Mouse (Mus musculus) small intestine, adult 2 months (tissue): ENCODE results near the gene Ccdc151. TPM values are rescaled to one million over a fixed set of nuclear protein-coding genes. Genes with fewer than 3 reads are reported as not detected.
A peak's percentile ranks its signal among the peaks of the same experiment; 100 is the strongest.

Experiments used
- H3K27ac ChIP-seq: fragments of 200-500 bp; 2 replicates; pipeline ENCODE4 v1.5.1; 2012; ENCODE audit warnings: low read depth, low read length, control low read depth, inconsistent platforms; ENCODE audit not compliant: insufficient read depth
- H3K27me3 ChIP-seq: fragments of 200-500 bp; 2 replicates; pipeline ENCODE4 v1.6.1; 2012; ENCODE audit warnings: mild to moderate bottlenecking, moderate library complexity, low read length, inconsistent platforms; ENCODE audit not compliant: control insufficient read depth, insufficient read depth
- H3K36me3 ChIP-seq: fragments of 200-500 bp; 2 replicates; pipeline ENCODE4 v1.6.1; 2012; ENCODE audit warnings: mild to moderate bottlenecking, low read length, control low read depth, inconsistent platforms; ENCODE audit not compliant: control insufficient read depth, insufficient read depth
- H3K4me1 ChIP-seq: fragments of 200-500 bp; 2 replicates; pipeline ENCODE4 v1.6.1; 2012; ENCODE audit warnings: low read length, inconsistent platforms, mixed read lengths; ENCODE audit not compliant: control insufficient read depth, insufficient read depth, insufficient read length
- H3K4me3 ChIP-seq: fragments of 200-500 bp; 2 replicates; pipeline ENCODE4 v1.5.1; 2012; ENCODE audit warnings: low read depth, mild to moderate bottlenecking, control low read depth, inconsistent platforms, low read length, moderate library complexity
- CTCF ChIP-seq: fragments of 200-500 bp; IDR thresholded peaks from 2 replicates; pipeline ENCODE4 v1.5.1; 2012; ENCODE audit warnings: low read depth, mild to moderate bottlenecking, control low read depth, inconsistent platforms, low read length, moderate library complexity, mixed read lengths; ENCODE audit not compliant: insufficient replicate concordance, insufficient read length; ENCODE audit errors: extremely low read depth
- POLR2A ChIP-seq: fragments of 200-500 bp; IDR thresholded peaks from 2 replicates; pipeline ENCODE4 v1.6.1; 2012; ENCODE audit warnings: low read depth, mild to moderate bottlenecking, control low read depth, inconsistent platforms, low read length, moderate library complexity
- WGBS: fragments of 180-500 bp; shearing (Covaris S2); methylation state at CpG from one replicate; pipeline ENCODE4 v1.1.7; 2018; 5-methylcytosine and 5-hydroxymethylcytosine counted together
- polyA plus RNA-seq: library from polyadenylated mRNA; depleted of rRNA; stranded (reverse); fragments of >200 nt; gene quantifications from 2 replicates; pipeline ENCODE4 v1.2.3, GENCODE M21; 2012

Ccdc151 gene
- polyA plus RNA-seq, 1 experiment: not detected

- no peaks in the 10 kb centered on the region for H3K36me3 ChIP-seq
- no peak overlapping the region for H3K27ac ChIP-seq
- no peaks in the 10 kb centered on the region for H3K4me1 ChIP-seq
- H3K4me3 ChIP-seq: no peak overlapping the region
- TF ChIP-seq CTCF: no peak
- TF ChIP-seq POLR2A: no peak
- H3K27me3 ChIP-seq: no peaks in the 10 kb centered on the region; the same call in none of the 2 replicates
- 84% methylated on average over 3 of the region's 3 CpGs for WGBS
These were observed 6.1 kb downstream of the Ccdc151 start for GRCm38 (mm10) chr9:21996178-21996867.

GRCm38 (mm10) chr9:21992227-21992626, 10.2 kb downstream of the Ccdc151 start:
- no peak overlapping the region for H3K27ac ChIP-seq
- TF ChIP-seq POLR2A (no peak), CTCF (no peak)
- no peak overlapping the region for H3K4me3 ChIP-seq
- H3K4me1 ChIP-seq: peaks cover 12% of the 10 kb centered on the region
- H3K27me3 ChIP-seq: peaks cover 34% of the 10 kb centered on the region
- WGBS: 58% methylated on average over 4 of the region's 4 CpGs
- H3K36me3 ChIP-seq: no peaks in the 10 kb centered on the region

GRCm38 (mm10) chr9:21989230-21990110, 13.0 kb downstream of the Ccdc151 start, which contains the start of gene Rgl3:
Gene Rgl3, minus strand, starts transcription at chr9:21989446.
- WGBS: 3% methylated on average over 41 of the region's 42 CpGs
- Histone ChIP-seq H3K27ac (no peak within 1 kb of the TSS), H3K36me3 (no peaks in the 10 kb centered on the region), H3K4me1 (peaks cover 12% of the 10 kb centered on the region), H3K27me3 (peaks cover 34% of the 10 kb centered on the region), H3K4me3 (peak within 1 kb of the TSS; percentile 55)
- TF ChIP-seq CTCF: no peak
- TF ChIP-seq POLR2A: no peak

DNA sequence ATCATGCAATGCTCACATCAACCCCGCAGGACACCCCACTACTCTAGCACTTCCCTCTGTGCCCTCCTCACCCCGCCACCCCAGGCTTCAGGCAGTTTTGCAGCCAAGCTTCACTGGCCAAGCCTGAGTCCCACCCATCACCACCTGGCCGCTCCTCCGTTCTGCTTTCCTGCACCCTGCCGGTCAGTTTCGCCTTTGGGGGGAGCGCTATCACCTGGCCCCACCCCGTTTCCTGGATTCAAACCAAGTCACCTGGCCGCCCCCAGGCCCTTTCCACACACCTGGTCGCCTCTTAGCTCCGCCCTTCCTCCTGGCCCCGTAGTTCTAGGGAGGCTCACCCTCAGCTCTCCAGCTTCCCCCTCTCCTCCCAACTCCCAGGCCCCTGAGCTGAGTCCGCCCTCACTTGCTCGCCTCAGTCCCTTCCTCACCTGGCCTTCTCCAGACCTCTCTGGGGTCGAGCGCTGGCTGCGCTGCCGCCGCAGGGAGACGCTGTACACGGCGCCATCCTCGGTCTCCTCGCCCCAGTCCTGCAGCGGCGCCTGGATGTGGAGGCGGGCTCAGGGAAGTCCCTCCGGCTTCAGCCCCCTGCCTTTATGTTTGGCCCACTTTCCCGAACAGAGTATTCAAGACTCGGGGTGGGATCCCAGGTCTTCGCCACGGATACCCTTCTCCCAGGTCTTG, 13.9 kb downstream of the Ccdc151 start:
- H3K27me3 ChIP-seq: peaks cover 34% of the 10 kb centered on the region
- no peaks in the 10 kb centered on the region for H3K36me3 ChIP-seq
- H3K27ac ChIP-seq: no peak overlapping the region
- no peak; the same call in 1 of the 2 replicates for TF ChIP-seq POLR2A
- no peak for TF ChIP-seq CTCF
- peaks cover 12% of the 10 kb centered on the region for H3K4me1 ChIP-seq
- WGBS: 2% methylated on average over 32 of the region's 32 CpGs
- H3K4me3 ChIP-seq: peak overlapping the region; percentile 55

- H3K27ac ChIP-seq: no peak overlapping the region
- H3K4me3 ChIP-seq: no peak overlapping the region
- H3K36me3 ChIP-seq: no peaks in the 10 kb centered on the region
- WGBS: 17% methylated on average over 36 of the region's 36 CpGs
- TF ChIP-seq CTCF (no peak), POLR2A (no peak)
- H3K4me1 ChIP-seq: peaks cover 12% of the 10 kb centered on the region
- H3K27me3 ChIP-seq: peaks cover 34% of the 10 kb centered on the region
These were observed 14.7 kb downstream of the Ccdc151 start for GRCm38 (mm10) chr9:21987592-21988342.

DNA sequence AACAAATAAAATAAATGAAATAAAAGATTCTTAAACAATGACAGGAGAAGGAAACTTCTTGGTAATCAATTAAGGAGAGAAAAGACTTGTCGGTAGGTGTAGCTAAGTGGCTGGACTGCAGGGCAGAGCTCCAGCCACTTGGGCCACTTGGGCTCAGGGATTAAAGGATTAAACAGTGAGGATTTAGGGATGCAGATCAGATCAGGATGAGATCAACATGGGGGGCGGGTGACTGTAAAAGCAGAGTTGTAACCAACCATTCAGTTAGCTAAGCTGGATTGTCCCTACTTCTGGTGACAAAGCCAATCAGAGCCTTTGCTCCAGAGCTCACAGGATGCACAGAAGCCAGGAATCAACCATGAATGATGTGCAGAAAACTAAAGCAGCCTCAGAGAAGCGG, 18.5 kb downstream of the Ccdc151 start:
- TF ChIP-seq POLR2A (no peak), CTCF (no peak)
- no peak overlapping the region for H3K27ac ChIP-seq

More for the DNA sequence above, 18.5 kb downstream of the Ccdc151 start:
- H3K27me3 ChIP-seq: peaks cover 17% of the 10 kb centered on the region
- H3K4me3 ChIP-seq: no peak overlapping the region
- WGBS: 58% methylated on average over 3 of the region's 3 CpGs
- H3K36me3 ChIP-seq: no peaks in the 10 kb centered on the region
- H3K4me1 ChIP-seq: peaks cover 12% of the 10 kb centered on the region
